In the genomic region with DNA sequence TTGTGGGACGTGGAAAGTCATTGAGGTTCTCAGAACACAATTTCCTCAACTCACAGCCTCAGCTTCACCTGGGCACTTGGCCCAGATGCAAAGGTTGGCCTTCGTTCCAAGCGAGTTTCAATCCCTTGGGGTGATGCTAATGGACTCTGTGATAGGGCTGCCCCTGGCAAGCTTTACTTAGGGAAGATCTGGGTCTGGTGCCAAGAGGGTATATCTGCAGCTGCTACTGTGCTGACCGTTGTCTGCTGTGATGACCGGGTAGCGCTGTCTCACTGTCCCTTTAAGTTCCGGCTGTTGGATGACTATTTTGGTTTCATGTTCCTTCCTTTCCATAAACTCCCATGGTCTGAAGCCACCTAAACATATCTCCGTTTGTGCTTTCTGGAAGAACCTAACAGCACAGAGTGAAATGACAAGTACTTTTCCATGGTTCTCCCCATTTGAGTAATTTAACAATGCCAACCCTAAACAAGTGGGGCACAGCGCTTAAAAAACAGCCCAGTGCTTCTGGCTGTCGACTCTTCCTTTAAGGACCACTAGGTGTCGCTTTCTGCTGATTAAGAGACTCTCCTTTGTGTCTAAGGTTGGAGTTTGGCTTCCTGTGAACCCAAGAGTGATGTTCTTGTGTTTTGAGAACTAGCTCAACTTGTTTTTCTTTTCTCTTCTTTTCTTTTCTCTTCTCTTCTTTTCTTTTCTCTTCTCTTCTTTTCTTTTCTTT, we compare ENCODE assay signal across 9 mouse cellular contexts. TPM values are rescaled to one million over a fixed set of nuclear protein-coding genes. Genes with fewer than 3 reads are reported as not detected.
DNase-seq lines count a peak whose midpoint lies in the region; ATAC-seq lines count a peak whose summit lies in the region.
"Had no signal": no experiment of that assay in that cellular context is flagged by ENCODE, and none has a peak within 500 bp of the region (broad histone marks: within the 10 kb centered on the region; RNA-seq: fewer than 3 reads in every experiment).

No protein-coding gene starts in this region.

- no peak for ATAC-seq in heart, embryonic 15.5 days (replicated peaks; ENCODE audit: insufficient number of reproducible peaks, insufficient read depth, low FRiP score, low read depth)

- no peak overlapping the region for H3K4me3 ChIP-seq in heart, embryonic 15.5 days
- H3K4me3 ChIP-seq: limb, embryonic 15.5 days had no signal

- no peaks in the 10 kb centered on the region for H3K4me1 ChIP-seq in heart, embryonic 15.5 days (replicated peaks)
- H3K4me1 ChIP-seq: limb, embryonic 15.5 days had no signal

- peak; percentile 24 for DNase-seq in gastrocnemius, adult 18-20 months (ENCODE audit: low spot score)
- DNase-seq in gastrocnemius, adult 8-10 months (ENCODE audit: low spot score in 2 of 2), result no peak
- DNase-seq in Muller cell, postnatal 12 days (ENCODE audit: inconsistent ontology term), result peak; percentile 26
- DNase-seq in cerebellum, postnatal 14 days, result peak; percentile 64 to 72
- DNase-seq in kidney, postnatal 25 days, result peak; percentile 39 to 72
- DNase-seq in lung, postnatal 10 days, result peak; percentile 64
- peak; percentile 40 for DNase-seq in right cerebral cortex, postnatal 14 days

- WGBS in heart, embryonic 15.5 days, result 37% methylated on average over 11 of the region's 11 CpGs

- H3K9ac ChIP-seq in heart, embryonic 15.5 days, result no peak overlapping the region
- H3K9ac ChIP-seq: limb, embryonic 15.5 days had no signal

- no peaks in the 10 kb centered on the region for H3K27me3 ChIP-seq in heart, embryonic 15.5 days
- H3K27me3 ChIP-seq: limb, embryonic 15.5 days had no signal

- H3K36me3 ChIP-seq in heart, embryonic 15.5 days, result no peaks in the 10 kb centered on the region
- H3K36me3 ChIP-seq: limb, embryonic 15.5 days had no signal

- no peak overlapping the region for H3K27ac ChIP-seq in heart, embryonic 15.5 days
- H3K27ac ChIP-seq: limb, embryonic 15.5 days had no signal

- no peaks in the 10 kb centered on the region for H3K9me3 ChIP-seq in heart, embryonic 15.5 days (replicated peaks)
- H3K9me3 ChIP-seq: limb, embryonic 15.5 days had no signal

- peak overlapping the region; percentile 33; the same call in 1 of the 2 replicates for H3K4me2 ChIP-seq in heart, embryonic 15.5 days
- H3K4me2 ChIP-seq: limb, embryonic 15.5 days had no signal

RNA-seq across cellular contexts. Expression of gene Cth, which starts 48.3 kb away (rescaled TPM):
- 1 to 10 TPM; 2.7 to 4.3 TPM for total RNA-seq in gastrocnemius, adult 18-20 months (2021)
- total RNA-seq in gastrocnemius, adult 8-10 months (2022), result 1 to 10 TPM; 1.5 to 6.5 (median 3.4) TPM
- 2.1 and 4.6 TPM in 2 replicates for polyA plus RNA-seq in heart, embryonic 15.5 days (2015; fragmentation: Nextera tagmentation; extraction: Ambion mirVana)

Comparison
In these comparisons a context has a peak if more than half of its experiments do, and no peak if none do; other contexts are left out.
1. DNase-seq: peak in gastrocnemius, adult 18-20 months (single experiment), Muller cell, postnatal 12 days (single experiment), cerebellum, postnatal 14 days (2 of 2), kidney, postnatal 25 days (2 of 2), lung, postnatal 10 days (single experiment) and right cerebral cortex, postnatal 14 days (single experiment); none in gastrocnemius, adult 8-10 months (0 of 2).